Mouse (Mus musculus) hindbrain, embryonic 14.5 days (tissue): ENCODE data around the gene Opalin. TPM values are rescaled to one million over a fixed set of nuclear protein-coding genes. Genes with fewer than 3 reads are reported as not detected.
A peak's percentile ranks its signal among the peaks of the same experiment; 100 is the strongest.

Experiments
- ATAC-seq: fragments of 200-750 bp; cut with Nextera tagmentation; 2 replicates; pipeline ENCODE4 v1.8.0; 2017; ENCODE audit warnings: moderate number of reproducible peaks, mild to moderate bottlenecking, moderate TSS enrichment, moderate library complexity; ENCODE audit not compliant: low FRiP score
- DNase-seq: peaks from one replicate; pipeline ENCODE4 v3.0.0-alpha.2; 2015; ENCODE audit warnings: low spot score
- H3K27ac ChIP-seq: fragments of 300-500 bp; sonication (generic); 2 replicates; pipeline ENCODE4 v1.5.1; 2014; ENCODE audit warnings: mild to moderate bottlenecking, moderate library complexity
- H3K27me3 ChIP-seq: fragments of 300-500 bp; sonication (generic); 2 replicates; pipeline ENCODE4 v1.6.1; 2014; ENCODE audit warnings: mild to moderate bottlenecking, low read length, mixed read lengths; ENCODE audit not compliant: control insufficient read depth, insufficient read depth
- H3K36me3 ChIP-seq: fragments of 300-500 bp; sonication (generic); replicated peaks from 2 replicates; pipeline ENCODE4 v1.6.1; 2014; ENCODE audit not compliant: control insufficient read depth, insufficient read depth
- H3K4me1 ChIP-seq: fragments of 300-500 bp; sonication (generic); replicated peaks from 2 replicates; pipeline ENCODE4 v1.6.1; 2014; ENCODE audit warnings: antibody characterized with exemption, low read length, mixed read lengths; ENCODE audit not compliant: control insufficient read depth, insufficient read depth
- H3K4me2 ChIP-seq: fragments of 300-500 bp; sonication (generic); replicated peaks from 2 replicates; pipeline ENCODE4 v1.6.1; 2014; ENCODE audit warnings: mild to moderate bottlenecking, moderate library complexity
- H3K4me3 ChIP-seq: fragments of 300-500 bp; sonication (generic); replicated peaks from 2 replicates; pipeline ENCODE4 v1.5.1; 2014; ENCODE audit warnings: mild to moderate bottlenecking, low read length
- H3K9ac ChIP-seq: fragments of 300-500 bp; sonication (generic); 2 replicates; pipeline ENCODE4 v1.6.1; 2014
- H3K9me3 ChIP-seq: fragments of 300-500 bp; sonication (generic); 2 replicates; pipeline ENCODE4 v1.6.1; 2016; ENCODE audit warnings: low read length; ENCODE audit not compliant: control insufficient read depth
- WGBS: fragments of 180-500 bp; shearing (Covaris S2); extraction: QIAGEN DNeasy Blood & Tissue Kit; methylation state at CpG from one replicate; pipeline ENCODE4 v1.1.7; 2014; 5-methylcytosine and 5-hydroxymethylcytosine counted together
- polyA plus RNA-seq: library from polyadenylated mRNA; unstranded; fragments of >200 nt; fragmentation: Nextera tagmentation; extraction: Ambion mirVana; gene quantifications from 2 replicates; pipeline ENCODE4 v1.2.1, GENCODE M21; 2014

Opalin gene
- polyA plus RNA-seq, 1 experiment from 2014 or later = not detected

GRCm38 (mm10) chr19:41108666-41109065 is 31.8 kb upstream of the Opalin start:
- Histone ChIP-seq H3K27me3 (peaks cover 5% of the 10 kb centered on the region; the same call in 1 of the 2 replicates), H3K9me3 (no peaks in the 10 kb centered on the region), H3K27ac (no peak overlapping the region), H3K4me2 (no peak overlapping the region), H3K36me3 (no peaks in the 10 kb centered on the region), H3K4me3 (no peak overlapping the region), H3K9ac (no peak overlapping the region), H3K4me1 (peaks cover 21% of the 10 kb centered on the region)
- no peak for ATAC-seq
- 76% methylated on average over 7 of the region's 7 CpGs for WGBS
- no peak for DNase-seq

GRCm38 (mm10) chr19:41107530-41107929 is 30.6 kb upstream of the Opalin start:
- 74% methylated on average over 8 of the region's 8 CpGs for WGBS
- Histone ChIP-seq H3K9ac (no peak overlapping the region), H3K4me3 (no peak overlapping the region), H3K27ac (no peak overlapping the region), H3K9me3 (no peaks in the 10 kb centered on the region), H3K4me2 (no peak overlapping the region), H3K27me3 (peaks cover 5% of the 10 kb centered on the region; the same call in 1 of the 2 replicates), H3K36me3 (no peaks in the 10 kb centered on the region), H3K4me1 (peaks cover 17% of the 10 kb centered on the region)
- ATAC-seq = no peak
- DNase-seq = no peak

DNA sequence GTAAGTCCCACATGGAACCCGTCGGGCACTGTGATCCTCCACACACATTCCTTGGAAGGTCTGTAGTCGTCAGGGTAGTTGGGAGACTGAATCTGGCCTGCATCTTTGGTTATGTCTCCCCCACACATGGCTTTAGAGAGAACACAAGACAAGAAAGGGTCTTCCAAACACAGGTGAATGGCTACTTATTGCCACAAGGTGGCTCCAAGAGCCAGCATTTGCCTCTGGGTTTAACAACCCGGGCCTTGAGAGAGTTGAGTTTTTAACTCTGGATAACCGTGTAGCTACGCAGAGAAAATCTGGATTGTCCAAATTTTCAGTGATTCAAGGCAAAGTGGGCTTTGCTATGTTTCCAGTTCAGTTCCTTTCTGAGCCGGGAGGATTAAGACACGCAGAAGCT is 28.0 kb upstream of the Opalin start:
- Histone ChIP-seq H3K4me3 (no peak overlapping the region), H3K36me3 (no peaks in the 10 kb centered on the region), H3K4me2 (no peak overlapping the region), H3K27me3 (peaks cover 5% of the 10 kb centered on the region; the same call in 1 of the 2 replicates), H3K9ac (no peak overlapping the region), H3K9me3 (no peaks in the 10 kb centered on the region), H3K4me1 (0 out of 2 replicates have a peak, but pooled peaks cover 6% of the 10 kb centered on the region), H3K27ac (no peak overlapping the region)
- peak; percentile 78 for DNase-seq
- WGBS = 37% methylated on average over 8 of the region's 8 CpGs
- ATAC-seq = no peak

DNA sequence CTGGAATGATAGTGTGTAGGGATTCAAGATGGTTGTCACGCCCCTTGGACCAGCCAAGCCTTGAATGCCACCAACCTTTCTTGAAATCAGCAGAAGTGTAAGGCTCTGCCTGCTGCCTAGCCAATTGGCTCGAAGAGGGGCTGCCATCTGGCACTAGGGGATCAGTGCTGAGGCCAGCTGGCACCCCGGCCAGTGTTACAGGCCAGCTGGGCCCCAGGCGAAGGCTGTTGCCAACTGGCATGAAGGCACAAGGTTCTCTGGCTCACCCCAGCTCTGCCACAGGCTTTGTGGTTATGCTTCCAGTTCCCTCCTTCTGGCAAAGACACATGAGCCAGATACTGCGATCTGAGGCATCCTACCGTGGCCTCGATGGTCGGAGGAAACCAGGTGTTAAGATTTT is 24.5 kb upstream of the Opalin start:
- 65% methylated on average over 8 of the region's 8 CpGs for WGBS
- ATAC-seq = peak; percentile 70; the same call in 1 of the 2 replicates

DNA sequence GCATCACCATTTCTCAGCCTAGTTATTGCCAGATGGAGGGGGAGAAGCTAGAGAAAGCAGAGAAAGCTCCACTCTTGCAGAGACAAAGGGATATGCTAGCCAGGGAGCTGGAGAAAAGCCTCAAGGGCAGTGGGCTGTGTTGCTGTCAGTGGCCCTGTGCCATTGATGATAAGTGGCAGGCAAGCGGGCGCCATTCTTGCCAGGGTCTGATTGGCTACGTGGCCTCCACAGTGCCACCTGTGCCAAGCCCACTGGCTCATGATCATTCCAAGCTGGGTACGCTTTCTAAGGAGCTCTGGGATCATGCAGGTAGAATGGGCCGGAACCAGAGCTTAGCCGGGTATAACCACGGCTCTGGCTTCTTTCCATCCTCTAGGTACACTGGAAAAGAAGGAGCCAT is 23.9 kb upstream of the Opalin start:
- Histone ChIP-seq H3K36me3 (no peaks in the 10 kb centered on the region), H3K9ac (no peak overlapping the region), H3K4me1 (no peaks in the 10 kb centered on the region), H3K9me3 (no peaks in the 10 kb centered on the region), H3K27me3 (0 out of 2 replicates have a peak, but pooled peaks cover 5% of the 10 kb centered on the region), H3K4me2 (no peak overlapping the region), H3K4me3 (no peak overlapping the region), H3K27ac (no peak overlapping the region)
- ATAC-seq (peak; percentile 34; the same call in 1 of the 2 replicates), DNase-seq (no peak)
- 80% methylated on average over 7 of the region's 7 CpGs for WGBS

More for the DNA sequence above, 24.5 kb upstream of the Opalin start:
- H3K9me3 ChIP-seq = no peaks in the 10 kb centered on the region
- DNase-seq = peak; percentile 71
- H3K4me2 ChIP-seq = no peak overlapping the region
- H3K9ac ChIP-seq = no peak overlapping the region
- H3K4me1 ChIP-seq = no peaks in the 10 kb centered on the region
- peaks cover 5% of the 10 kb centered on the region; the same call in 1 of the 2 replicates for H3K27me3 ChIP-seq
- H3K27ac ChIP-seq = no peak overlapping the region
- no peak overlapping the region for H3K4me3 ChIP-seq
- H3K36me3 ChIP-seq = no peaks in the 10 kb centered on the region

DNA sequence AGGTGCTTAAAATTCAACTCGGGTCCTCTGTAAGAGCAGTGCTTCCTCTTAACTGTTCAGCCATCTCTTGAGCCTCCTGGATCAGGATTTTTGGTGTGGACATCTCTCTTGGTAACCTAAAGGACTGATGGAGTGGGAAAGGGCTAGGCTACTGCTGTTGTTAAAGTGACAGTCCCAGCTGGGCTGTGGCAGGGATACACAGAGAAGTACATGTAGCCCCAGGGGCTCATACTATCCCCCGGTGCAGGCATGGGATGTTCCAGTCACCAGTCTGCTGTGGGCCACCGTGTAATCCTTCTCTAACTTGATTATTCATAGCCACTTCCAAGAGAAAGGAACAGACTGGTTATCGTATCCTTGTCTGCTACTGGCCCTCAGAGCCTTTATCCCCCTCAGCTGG is 20.1 kb upstream of the Opalin start:
- H3K36me3 ChIP-seq = no peaks in the 10 kb centered on the region
- H3K9ac ChIP-seq = no peak overlapping the region
- no peak overlapping the region for H3K27ac ChIP-seq
- H3K27me3 ChIP-seq = no peaks in the 10 kb centered on the region
- H3K9me3 ChIP-seq = no peaks in the 10 kb centered on the region
- H3K4me3 ChIP-seq = no peak overlapping the region
- H3K4me1 ChIP-seq = no peaks in the 10 kb centered on the region
- no peak for DNase-seq
- H3K4me2 ChIP-seq = no peak overlapping the region
- WGBS = 41% methylated on average over 4 of the region's 4 CpGs
- no peak for ATAC-seq

DNA sequence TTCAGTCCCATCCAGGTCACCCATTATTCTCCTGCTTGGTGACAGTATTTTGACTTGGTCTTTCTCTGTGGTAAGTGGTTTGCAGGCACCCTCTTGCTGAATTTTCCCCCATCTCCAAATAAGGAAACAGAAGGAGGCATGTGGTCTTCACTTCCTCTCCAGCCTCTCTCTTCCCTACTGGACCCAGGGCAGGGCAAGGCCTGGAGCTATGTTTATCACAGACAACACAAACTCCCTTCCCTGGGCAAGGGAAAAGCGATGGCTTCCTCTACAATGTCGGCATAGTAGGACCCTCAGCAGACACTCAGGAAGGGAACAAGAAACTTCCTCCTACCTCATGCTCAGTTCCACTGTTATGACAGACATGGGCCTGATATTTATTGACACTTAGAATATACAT is 15.0 kb upstream of the Opalin start:
- Histone ChIP-seq H3K4me3 (no peak overlapping the region), H3K36me3 (no peaks in the 10 kb centered on the region), H3K27ac (no peak overlapping the region), H3K27me3 (no peaks in the 10 kb centered on the region; the same call in 1 of the 2 replicates), H3K4me2 (no peak overlapping the region), H3K9me3 (no peaks in the 10 kb centered on the region), H3K9ac (no peak overlapping the region), H3K4me1 (0 out of 2 replicates have a peak, but pooled peaks cover 4% of the 10 kb centered on the region)
- WGBS = 89% methylated on average over 2 of the region's 2 CpGs
- DNase-seq = no peak
- ATAC-seq = no peak

GRCm38 (mm10) chr19:41089833-41090232 is 12.9 kb upstream of the Opalin start:
- H3K4me3 ChIP-seq = no peak overlapping the region
- H3K4me1 ChIP-seq = 0 out of 2 replicates have a peak, but pooled peaks cover 4% of the 10 kb centered on the region
- 13% methylated on average over 5 of the region's 5 CpGs for WGBS
- no peaks in the 10 kb centered on the region for H3K36me3 ChIP-seq
- no peaks in the 10 kb centered on the region for H3K9me3 ChIP-seq
- ATAC-seq = peak; percentile 39; the same call in 1 of the 2 replicates
- H3K27me3 ChIP-seq = no peaks in the 10 kb centered on the region; the same call in 1 of the 2 replicates
- no peak overlapping the region for H3K4me2 ChIP-seq
- H3K9ac ChIP-seq = no peak overlapping the region
- no peak overlapping the region for H3K27ac ChIP-seq
- peak; percentile 90 for DNase-seq

- H3K36me3 ChIP-seq = no peaks in the 10 kb centered on the region
- 0 out of 2 replicates have a peak, but pooled peaks cover 4% of the 10 kb centered on the region for H3K4me1 ChIP-seq
- no peak overlapping the region for H3K4me3 ChIP-seq
- no peak overlapping the region for H3K27ac ChIP-seq
- H3K9me3 ChIP-seq = no peaks in the 10 kb centered on the region
- no peak for DNase-seq
- 0 out of 2 replicates have a peak overlapping the region, but pooled peaks have one; percentile 7 for H3K4me2 ChIP-seq
- no peaks in the 10 kb centered on the region; the same call in 1 of the 2 replicates for H3K27me3 ChIP-seq
- 50% methylated on average over 18 of the region's 18 CpGs for WGBS
- ATAC-seq = no peak
- no peak overlapping the region for H3K9ac ChIP-seq
Observed at GRCm38 (mm10) chr19:41088491-41088890, 11.6 kb upstream of the Opalin start.

GRCm38 (mm10) chr19:41087901-41088300 is 11.0 kb upstream of the Opalin start:
- Histone ChIP-seq H3K27ac (no peak overlapping the region), H3K4me1 (0 out of 2 replicates have a peak, but pooled peaks cover 4% of the 10 kb centered on the region), H3K4me3 (no peak overlapping the region), H3K9me3 (no peaks in the 10 kb centered on the region), H3K4me2 (no peak overlapping the region), H3K36me3 (no peaks in the 10 kb centered on the region), H3K27me3 (no peaks in the 10 kb centered on the region; the same call in 1 of the 2 replicates), H3K9ac (no peak overlapping the region)
- no peak for ATAC-seq
- WGBS = 67% methylated on average over 4 of the region's 4 CpGs
- no peak for DNase-seq
